Comparison of ENCODE assay signal across 17 mouse cellular contexts in genomic region chr4:150769043-150769442, GRCm38 (mm10).
DNase-seq lines count a peak whose midpoint lies in the region; ATAC-seq and TF ChIP-seq lines count a peak whose summit lies in the region.
"Had no signal": no experiment of that assay in that cellular context is flagged by ENCODE, and none has a peak within 500 bp of the region (broad histone marks: within the 10 kb centered on the region; RNA-seq: fewer than 3 reads in every experiment).

No protein-coding gene starts in this region.

- peaks cover 7% of the 10 kb centered on the region; the same call in 1 of the 2 replicates for H3K9me3 ChIP-seq in heart, embryonic 13.5 days
- peaks cover 5% of the 10 kb centered on the region; the same call in 1 of the 2 replicates for H3K9me3 ChIP-seq in limb, embryonic 14.5 days (ENCODE audit: control insufficient read depth, low read length)
- H3K9me3 ChIP-seq: heart, embryonic 15.5 days had no signal

- TF ChIP-seq CTCF in heart, adult 2 months (IDR thresholded peaks at IDR 0.05) = no peak

- no peak overlapping the region for H3K4me3 ChIP-seq in heart, embryonic 13.5 days
- H3K4me3 ChIP-seq in heart, adult 2 months = no peak overlapping the region
- H3K4me3 ChIP-seq in limb, embryonic 14.5 days (replicated peaks; ENCODE audit: low read length) = no peak overlapping the region
- H3K4me3 ChIP-seq: heart, embryonic 15.5 days; midbrain, embryonic 15.5 days had no signal

- intact Hi-C loops in heart, adult 2 months (cut with DNase I) = no loop called here

- no peak for TF ChIP-seq EP300 in heart, adult 2 months (IDR thresholded peaks at IDR 0.05; ENCODE audit: insufficient read depth, low read depth, low read length)

- H3K4me1 ChIP-seq in heart, embryonic 13.5 days = peaks cover 18% of the 10 kb centered on the region
- H3K4me1 ChIP-seq in heart, adult 2 months (ENCODE audit: control insufficient read depth, insufficient read depth, low read length) = no peaks in the 10 kb centered on the region
- H3K4me1 ChIP-seq in limb, embryonic 14.5 days (ENCODE audit: control insufficient read depth, insufficient read depth, low read length) = 0 out of 2 replicates have a peak, but pooled peaks cover 5% of the 10 kb centered on the region
- H3K4me1 ChIP-seq: midbrain, embryonic 15.5 days had no signal

- TF ChIP-seq POLR2A in heart, adult 2 months (IDR thresholded peaks at IDR 0.05; ENCODE audit: insufficient read depth, low read depth, low read length) = no peak
- TF ChIP-seq POLR2A in limb, embryonic 14.5 days (IDR thresholded peaks at IDR 0.05; ENCODE audit: borderline replicate concordance, extremely low read depth, insufficient read depth, insufficient read length) = no peak

- DNase-seq in heart, adult 2 months = no peak
- peak; percentile 63 for DNase-seq in 3T3-L1 (ENCODE audit: low read depth, low spot score)
- DNase-seq in embryo, embryonic 11 days = peak; percentile 69
- DNase-seq in limb, embryonic 14.5 days (ENCODE audit: low spot score) = peak; percentile 64
- no peak for DNase-seq in spleen, postnatal 10 days (ENCODE audit: low spot score in 2 of 2)
- no peak for DNase-seq in frontal cortex, postnatal 10 days (ENCODE audit: low spot score in 2 of 2)
- DNase-seq in spleen, adult 12 weeks (ENCODE audit: low spot score) = no peak
- DNase-seq: adrenal gland, postnatal 25 days; cerebellum, adult 11-12 months; kidney, adult 8-10 months; lung, adult 18-20 months; right cerebral cortex, postnatal 4 days; thymus, adult 2 months had no signal

- H3K36me3 ChIP-seq in heart, embryonic 13.5 days = no peaks in the 10 kb centered on the region
- H3K36me3 ChIP-seq in heart, adult 2 months (ENCODE audit: control insufficient read depth, insufficient read depth, low read length) = no peaks in the 10 kb centered on the region
- H3K36me3 ChIP-seq in limb, embryonic 14.5 days (ENCODE audit: control insufficient read depth, insufficient read depth, low read length) = no peaks in the 10 kb centered on the region
- H3K36me3 ChIP-seq: heart, embryonic 15.5 days; midbrain, embryonic 15.5 days had no signal

- no peak overlapping the region for H3K4me2 ChIP-seq in heart, embryonic 13.5 days
- H3K4me2 ChIP-seq in limb, embryonic 14.5 days (replicated peaks; ENCODE audit: low read depth, low read length, severe bottlenecking) = no peak overlapping the region
- H3K4me2 ChIP-seq: heart, embryonic 15.5 days; midbrain, embryonic 15.5 days had no signal

- no peaks in the 10 kb centered on the region for H3K79me2 ChIP-seq in heart, adult 2 months (replicated peaks; ENCODE audit: control insufficient read depth, insufficient read depth, low read length)

- WGBS in heart, embryonic 13.5 days = 30% methylated on average over 7 of the region's 7 CpGs
- WGBS in heart, adult 2 months = 51% methylated on average over 7 of the region's 7 CpGs
- 40% methylated on average over 7 of the region's 7 CpGs for WGBS in limb, embryonic 14.5 days

- no peak overlapping the region for H3K9ac ChIP-seq in heart, embryonic 13.5 days
- H3K9ac ChIP-seq in heart, adult 2 months (ENCODE audit: low read depth, low read length) = no peak overlapping the region
- H3K9ac ChIP-seq in limb, embryonic 14.5 days (ENCODE audit: low read depth, low read length, severe bottlenecking) = no peak overlapping the region
- H3K9ac ChIP-seq: heart, embryonic 15.5 days; midbrain, embryonic 15.5 days had no signal

- 0 out of 2 replicates have a peak overlapping the region, but pooled peaks have one; percentile 12 for H3K27ac ChIP-seq in heart, embryonic 13.5 days (replicated peaks)
- H3K27ac ChIP-seq in heart, adult 2 months = no peak overlapping the region
- no peak overlapping the region for H3K27ac ChIP-seq in limb, embryonic 14.5 days (replicated peaks; ENCODE audit: low read depth, low read length)
- H3K27ac ChIP-seq: heart, embryonic 15.5 days; midbrain, embryonic 15.5 days had no signal

- no peak for ATAC-seq in heart, embryonic 13.5 days (ENCODE audit: extremely low read depth, insufficient number of reproducible peaks, low FRiP score, low TSS enrichment)
- peak; percentile 73 for ATAC-seq in limb, embryonic 14.5 days (ENCODE audit: low FRiP score, low read depth)
- ATAC-seq: CD4-positive, CD25-positive, alpha-beta regulatory T cell, adult 4 months; midbrain, embryonic 15.5 days had no signal

- no peaks in the 10 kb centered on the region for H3K27me3 ChIP-seq in heart, embryonic 13.5 days (replicated peaks)
- no peaks in the 10 kb centered on the region for H3K27me3 ChIP-seq in heart, adult 2 months (ENCODE audit: control insufficient read depth, insufficient read depth, low read length)
- H3K27me3 ChIP-seq in limb, embryonic 14.5 days (ENCODE audit: control insufficient read depth, insufficient read depth, low read length) = no peaks in the 10 kb centered on the region
- H3K27me3 ChIP-seq: heart, embryonic 15.5 days; midbrain, embryonic 15.5 days had no signal

Comparison
In these comparisons a context has a peak if more than half of its experiments do, and no peak if none do; other contexts are left out.
1. DNase-seq: peak in 3T3-L1 (single experiment), embryo, embryonic 11 days (single experiment) and limb, embryonic 14.5 days (single experiment); none in heart, adult 2 months (0 of 2), spleen, postnatal 10 days (0 of 2), frontal cortex, postnatal 10 days (0 of 2) and spleen, adult 12 weeks (single experiment).